Mouse (Mus musculus) embryo, embryonic 10.5 days (tissue): ENCODE measurements around the gene Slc2a3.
"Not testable (repeated sequence)": the region's sequence is repeated elsewhere in the genome, so short reads cannot be mapped to it uniquely, and the experiment has no call there.

ENCODE experiments used
- DNase-seq: peaks from one replicate; pipeline ENCODE4 v3.0.0-alpha.2; 2015; ENCODE audit warnings: low spot score

Gene Slc2a3

GRCm38 (mm10) chr6:122708826-122709225 is 92.6 kb downstream of the Slc2a3 start:
- DNase-seq, result no peak

GRCm38 (mm10) chr6:122707036-122707800 is 94.2 kb downstream of the Slc2a3 start, which contains the start of gene Nanog:
Gene Nanog (plus strand): TSS chr6:122707489.
- no peak for DNase-seq

- no peak for DNase-seq
These were observed 95.1 kb downstream of the Slc2a3 start for GRCm38 (mm10) chr6:122706337-122706840.

GRCm38 (mm10) chr6:122703706-122704105 is 97.7 kb downstream of the Slc2a3 start:
- DNase-seq, result no peak

- DNase-seq, result no peak
These were observed 98.2 kb downstream of the Slc2a3 start for GRCm38 (mm10) chr6:122703251-122703650.

- peak; percentile 59 for DNase-seq
These were observed 98.8 kb downstream of the Slc2a3 start for GRCm38 (mm10) chr6:122702480-122703124.

- DNase-seq, result no peak
These were observed 99.6 kb downstream of the Slc2a3 start for GRCm38 (mm10) chr6:122701816-122702215.

- not testable (repeated sequence) for DNase-seq
These were observed 101.8 kb downstream of the Slc2a3 start for GRCm38 (mm10) chr6:122699628-122700027.

- DNase-seq, result no peak
These were observed 106.0 kb downstream of the Slc2a3 start for GRCm38 (mm10) chr6:122695398-122695797.

GRCm38 (mm10) chr6:122690082-122690481 is 111.4 kb downstream of the Slc2a3 start:
- no peak for DNase-seq

- no peak for DNase-seq
These were observed 111.9 kb downstream of the Slc2a3 start for GRCm38 (mm10) chr6:122689411-122690055.

GRCm38 (mm10) chr6:122686709-122687108 is 114.7 kb downstream of the Slc2a3 start:
- no peak for DNase-seq

GRCm38 (mm10) chr6:122682646-122683045 is 118.8 kb downstream of the Slc2a3 start:
- no peak for DNase-seq
